Mouse (Mus musculus): Measurements from ENCODE around the gene Fam219a.

Fam219a gene

GRCm38 (mm10) chr4:41554994-41555663 is 14.2 kb downstream of the Fam219a start:
- no peak for DNase-seq (ENCODE audit: low read depth, low spot score)

DNA sequence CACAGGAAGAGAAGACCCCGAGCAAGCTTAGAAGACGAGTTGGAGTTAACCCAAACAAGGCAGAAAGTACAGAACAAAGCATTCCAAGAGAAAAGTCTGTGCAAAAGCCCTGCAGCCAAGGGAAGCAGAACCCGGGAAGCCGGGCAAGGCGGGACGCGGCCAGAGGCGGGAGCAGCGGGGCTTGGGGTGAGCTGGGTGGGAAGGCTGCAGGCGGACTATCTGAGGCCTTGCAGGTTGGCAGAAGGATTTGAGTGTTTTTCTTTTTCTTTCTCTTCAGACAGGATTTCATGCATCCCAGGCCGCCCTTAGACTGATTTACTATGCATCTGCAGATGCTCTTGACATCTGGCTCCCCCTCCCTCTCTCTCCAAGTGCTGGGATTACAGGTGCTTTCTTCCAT is 16.2 kb downstream of the Fam219a start:
- DNase-seq (ENCODE audit: low read depth, low spot score): no peak

- DNase-seq (ENCODE audit: low read depth, low spot score): no peak
Measured at GRCm38 (mm10) chr4:41552529-41552928, 16.8 kb downstream of the Fam219a start.

DNA sequence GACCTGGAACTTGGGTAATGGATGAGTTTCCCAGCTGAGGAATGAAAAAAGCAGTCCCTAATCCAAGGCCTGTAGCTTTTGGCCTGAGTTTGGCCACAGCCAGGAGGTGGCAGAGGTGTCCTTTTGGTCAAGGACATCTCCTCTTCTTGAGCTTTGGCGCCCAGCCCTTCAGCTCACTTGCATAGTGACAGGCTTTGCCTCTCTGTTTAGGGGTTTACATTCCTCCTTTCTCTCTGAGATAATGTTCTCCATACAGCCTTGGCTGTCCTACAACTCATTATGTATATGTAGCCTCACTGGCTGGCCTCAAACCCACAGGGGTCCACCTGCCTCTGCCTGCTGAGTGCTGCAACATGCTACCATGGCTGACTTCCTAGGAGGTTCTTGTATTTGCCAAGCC is 22.3 kb downstream of the Fam219a start:
- DNase-seq (ENCODE audit: low read depth, low spot score): no peak

DNA sequence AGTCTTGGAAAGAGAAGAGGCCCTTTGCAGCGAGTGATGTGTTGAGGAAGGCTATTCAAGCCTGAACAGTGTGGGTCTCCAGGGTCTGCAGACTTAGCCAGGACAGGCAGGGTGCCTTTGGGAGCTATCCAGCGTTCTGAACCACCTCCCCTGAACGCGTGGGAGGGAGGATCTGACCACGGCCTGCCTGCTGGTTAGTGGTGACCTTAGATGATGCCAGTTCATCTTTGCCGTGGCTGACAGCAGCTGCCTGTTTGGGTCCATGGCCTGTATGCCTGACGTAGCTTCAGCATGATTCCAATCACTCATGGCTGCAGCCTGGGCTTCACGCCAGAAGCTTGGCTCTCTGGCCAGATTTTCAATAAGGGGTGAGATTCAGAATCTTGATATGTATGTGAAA is 23.4 kb downstream of the Fam219a start:
- DNase-seq (ENCODE audit: low read depth, low spot score): no peak

DNA sequence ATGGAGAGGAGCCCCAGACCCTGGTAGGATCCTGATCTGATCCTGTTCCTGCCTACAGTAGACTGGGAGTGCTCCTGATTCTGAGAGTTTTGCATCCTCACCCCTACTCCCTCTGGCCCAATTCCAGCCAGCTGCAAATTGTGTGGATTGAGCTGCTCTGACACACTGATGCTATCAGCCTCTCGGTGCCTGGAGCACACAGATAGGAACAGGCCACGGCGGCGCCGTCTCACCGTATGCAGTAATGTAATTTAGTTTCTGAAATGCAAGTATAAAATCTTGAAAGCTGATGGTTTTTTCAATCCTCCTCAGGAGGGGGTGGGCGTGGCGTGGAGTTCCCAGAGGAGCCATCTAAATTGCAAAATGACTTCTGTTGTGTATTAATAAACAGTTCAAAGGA is 27.2 kb downstream of the Fam219a start:
- DNase-seq (ENCODE audit: low read depth, low spot score): no peak

DNA sequence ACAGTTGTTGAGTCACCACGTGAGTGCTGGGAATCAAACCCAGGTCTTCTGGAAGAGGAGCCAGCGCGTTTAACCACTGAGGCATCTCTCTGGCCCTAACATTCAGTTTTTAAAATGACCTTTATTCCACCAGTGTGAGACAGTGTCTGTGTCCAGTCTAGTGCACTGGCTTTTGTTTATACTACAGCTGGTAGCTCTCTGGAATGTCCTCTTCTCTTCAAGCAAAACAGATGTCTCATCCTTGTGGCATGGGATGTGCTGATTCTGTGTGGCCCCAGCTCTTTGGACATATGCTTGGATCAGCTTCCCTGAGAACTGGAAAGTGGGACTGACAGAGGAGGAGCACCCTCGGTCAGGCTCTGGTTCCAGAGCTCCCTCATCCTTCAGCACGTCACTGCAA is 34.5 kb downstream of the Fam219a start:
- no peak for DNase-seq (ENCODE audit: low read depth, low spot score)

DNA sequence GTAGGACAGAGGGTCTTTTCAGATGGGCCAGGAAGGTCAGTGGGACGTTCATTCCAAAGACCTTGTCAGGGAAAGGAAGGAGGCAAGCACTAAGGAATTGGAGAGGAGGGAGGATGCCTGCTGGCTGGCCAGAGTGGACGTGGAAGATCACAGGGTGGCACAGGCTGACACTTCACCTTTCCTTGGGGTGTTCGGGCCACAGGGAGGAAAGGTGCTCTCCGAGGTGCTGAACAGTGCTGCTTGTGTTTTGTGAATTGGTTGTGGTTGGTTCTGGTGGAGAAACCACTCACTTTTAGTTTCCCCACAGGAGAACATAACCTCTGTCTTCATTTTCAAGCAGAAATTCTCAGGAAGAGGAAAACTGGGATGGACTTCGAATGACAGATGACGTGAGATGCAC is 36.9 kb downstream of the Fam219a start:
- no peak for DNase-seq (ENCODE audit: low read depth, low spot score)

DNA sequence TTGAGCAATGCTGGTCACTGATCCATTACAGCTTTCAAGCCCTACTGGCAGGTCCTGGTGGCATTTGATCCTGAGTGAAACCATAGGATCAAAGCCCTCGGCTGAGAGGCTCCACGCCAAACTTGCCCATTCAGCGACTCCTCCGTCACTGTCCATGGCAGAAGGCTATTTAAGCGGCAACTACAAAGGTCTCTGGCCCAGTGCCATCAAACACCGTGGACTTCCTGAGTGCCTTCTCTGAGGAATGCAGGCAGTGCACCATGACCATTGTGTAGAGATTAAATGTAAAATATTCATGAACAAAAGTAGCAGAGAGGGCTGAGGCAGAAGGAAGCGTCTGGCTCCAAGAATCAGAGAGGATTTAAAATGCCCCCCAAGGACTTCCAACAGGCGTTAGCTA is 41.3 kb downstream of the Fam219a start:
- DNase-seq (ENCODE audit: low read depth, low spot score): no peak

- no peak for DNase-seq (ENCODE audit: low read depth, low spot score)
Measured at GRCm38 (mm10) chr4:41527076-41527475, 42.3 kb downstream of the Fam219a start.

GRCm38 (mm10) chr4:41526553-41526952 is 42.8 kb downstream of the Fam219a start:
- DNase-seq (ENCODE audit: low read depth, low spot score): no peak

- no peak for DNase-seq (ENCODE audit: low read depth, low spot score)
Measured at GRCm38 (mm10) chr4:41524829-41525228, 44.5 kb downstream of the Fam219a start.

DNA sequence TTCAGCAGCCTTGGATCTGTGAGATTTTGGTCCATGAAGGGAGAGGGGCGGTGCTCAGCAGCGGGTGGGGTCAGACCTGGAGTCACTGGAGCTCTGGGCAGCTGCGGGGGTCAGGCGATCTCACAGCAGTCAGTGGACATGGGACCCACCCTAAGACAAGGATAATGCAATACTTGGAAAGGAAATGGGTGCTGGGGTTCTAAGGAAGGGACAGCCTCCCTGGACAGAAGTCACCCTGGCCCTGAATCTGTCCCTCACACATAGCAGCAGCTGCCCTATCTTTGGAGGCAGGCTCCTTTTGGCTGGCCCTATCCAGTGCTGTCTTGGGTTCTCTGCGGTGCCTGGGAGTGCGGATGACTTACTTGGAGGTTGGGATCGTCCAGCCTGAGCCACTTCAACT is 45.5 kb downstream of the Fam219a start:
- DNase-seq (ENCODE audit: low read depth, low spot score): no peak

- no peak for DNase-seq (ENCODE audit: low read depth, low spot score)
Measured at GRCm38 (mm10) chr4:41522788-41523187, 46.5 kb downstream of the Fam219a start.

- DNase-seq (ENCODE audit: low read depth, low spot score): no peak
Measured at GRCm38 (mm10) chr4:41522136-41522535, 47.2 kb downstream of the Fam219a start.

GRCm38 (mm10) chr4:41520641-41521040 is 48.7 kb downstream of the Fam219a start:
- DNase-seq (ENCODE audit: low read depth, low spot score): no peak

DNA sequence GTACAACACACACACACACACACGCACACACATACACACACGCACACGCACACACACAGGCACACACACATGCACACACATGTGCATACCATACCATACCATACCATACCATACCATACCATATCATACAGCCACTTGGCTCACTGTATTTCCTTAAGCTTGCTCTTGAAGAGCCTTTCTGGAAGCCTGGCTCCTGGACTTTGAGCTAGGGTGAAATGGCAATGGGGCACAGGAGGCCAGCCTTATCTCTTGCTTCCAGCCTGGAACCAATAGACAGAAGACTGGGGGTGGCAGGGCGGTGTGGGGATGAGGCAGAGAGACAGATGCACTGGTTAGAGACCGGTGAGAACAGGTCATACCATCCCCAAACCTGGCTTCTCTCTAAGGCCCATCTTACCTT is 50.1 kb downstream of the Fam219a start:
- DNase-seq (ENCODE audit: low read depth, low spot score): no peak

- no peak for DNase-seq (ENCODE audit: low read depth, low spot score)
Measured at GRCm38 (mm10) chr4:41518349-41518748, 51.0 kb downstream of the Fam219a start.

GRCm38 (mm10) chr4:41517233-41517632 is 52.1 kb downstream of the Fam219a start, which contains the start of gene 1110017D15Rik:
1110017D15Rik (minus strand) TSS chr4:41517333.
- no peak for DNase-seq (ENCODE audit: low read depth, low spot score)

DNA sequence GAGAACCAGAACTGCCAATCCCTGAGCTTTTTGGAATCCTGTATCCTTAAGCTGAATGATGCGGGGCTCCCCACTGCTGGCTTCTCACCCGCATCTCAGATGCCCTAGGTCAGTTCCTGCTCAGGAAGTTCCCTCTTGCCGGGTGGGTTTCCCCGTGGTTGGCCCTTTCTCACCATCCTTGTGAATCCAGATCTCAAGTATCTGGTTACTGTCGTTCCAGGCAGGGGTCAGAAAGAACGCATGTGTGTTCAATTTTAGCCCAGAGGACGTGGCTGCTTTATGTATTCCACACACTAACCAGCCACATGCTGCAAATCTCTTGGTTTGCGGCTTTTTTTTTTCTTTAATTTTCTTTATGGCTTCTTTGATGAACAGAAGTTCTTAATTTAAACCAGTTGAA is 55.6 kb downstream of the Fam219a start:
- DNase-seq (ENCODE audit: low read depth, low spot score): no peak

- no peak for DNase-seq (ENCODE audit: low read depth, low spot score)
Measured at GRCm38 (mm10) chr4:41513309-41513708, 56.0 kb downstream of the Fam219a start.

- DNase-seq (ENCODE audit: low read depth, low spot score): no peak
Measured at GRCm38 (mm10) chr4:41507998-41508397, 61.3 kb downstream of the Fam219a start.

GRCm38 (mm10) chr4:41507326-41507924 is 61.9 kb downstream of the Fam219a start:
- DNase-seq (ENCODE audit: low read depth, low spot score): no peak

DNA sequence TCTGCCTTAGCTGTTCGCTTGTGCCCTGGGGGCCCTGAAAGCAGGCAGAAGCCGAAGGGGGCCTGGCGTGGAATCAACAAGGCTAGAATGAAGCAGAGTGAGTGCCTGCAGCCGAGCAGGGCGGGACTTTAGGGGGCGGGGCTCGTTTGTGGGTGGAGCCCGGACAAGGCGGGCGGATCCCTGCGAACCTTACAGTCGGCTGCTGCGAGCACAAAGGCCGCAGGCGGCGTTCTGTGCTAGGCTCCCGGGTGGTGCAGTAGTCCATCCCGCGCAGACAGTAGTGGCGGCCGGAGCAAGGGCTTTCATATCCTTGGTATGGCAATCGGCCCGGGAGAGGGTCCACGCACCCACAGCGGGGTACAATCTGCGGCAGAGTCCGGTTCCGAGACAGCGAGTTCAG is 62.4 kb downstream of the Fam219a start:
- peak; percentile 82 for DNase-seq (ENCODE audit: low read depth, low spot score)
